Mouse (Mus musculus) erythroblast, embryonic 14.5 days (primary cell): Measurements from ENCODE around the gene Maml3. TPM values are rescaled to one million over a fixed set of nuclear protein-coding genes. Genes with fewer than 3 reads are reported as not detected.

Experiments used
- H3K27me3 ChIP-seq: 2 replicates; pipeline ENCODE4 v1.6.1; 2012; ENCODE audit warnings: inconsistent platforms; ENCODE audit not compliant: control insufficient read depth
- H3K36me3 ChIP-seq: 2 replicates; pipeline ENCODE4 v1.6.1; 2012; ENCODE audit warnings: mild to moderate bottlenecking, inconsistent platforms; ENCODE audit not compliant: control insufficient read depth
- H3K4me1 ChIP-seq: 2 replicates; pipeline ENCODE4 v1.6.1; 2012; ENCODE audit warnings: inconsistent platforms; ENCODE audit not compliant: control insufficient read depth
- H3K4me3 ChIP-seq: replicated peaks from 2 replicates; pipeline ENCODE3; 2012; ENCODE audit warnings: moderate library complexity, mild to moderate bottlenecking, inconsistent platforms
- H3K9me3 ChIP-seq: 2 replicates; pipeline ENCODE4 v1.6.1; 2012; ENCODE audit warnings: low read length, inconsistent platforms, mixed read lengths; ENCODE audit not compliant: control insufficient read depth
- GATA1 ChIP-seq: IDR thresholded peaks from 2 replicates; pipeline ENCODE4 v1.6.1; 2012; ENCODE audit warnings: low read length, inconsistent platforms, mixed read lengths
- TAL1 ChIP-seq: IDR thresholded peaks from 3 replicates; pipeline ENCODE4 v1.6.1; 2012; ENCODE audit warnings: low read length, inconsistent platforms, mixed read lengths
- polyA plus RNA-seq: library from polyadenylated mRNA; stranded (reverse); fragments of >175 nt; gene quantifications from 2 replicates; pipeline ENCODE4 v1.2.3, GENCODE M21; 2012

Maml3 gene
- polyA plus RNA-seq, 1 experiment: 0.04 TPM

GRCm38 (mm10) chr3:51686316-51686715, 418.6 kb downstream of the Maml3 start:
- no peak overlapping the region for H3K4me3 ChIP-seq
- no peaks in the 10 kb centered on the region for H3K27me3 ChIP-seq
- TF ChIP-seq GATA1 (no peak), TAL1 (no peak)
- H3K4me1 ChIP-seq: peaks cover 23% of the 10 kb centered on the region
- H3K9me3 ChIP-seq: 0 out of 2 replicates have a peak, but pooled peaks cover 3% of the 10 kb centered on the region
- H3K36me3 ChIP-seq: peaks cover 7% of the 10 kb centered on the region

- H3K4me1 ChIP-seq: peaks cover 23% of the 10 kb centered on the region
- H3K9me3 ChIP-seq: 0 out of 2 replicates have a peak, but pooled peaks cover 3% of the 10 kb centered on the region
- H3K27me3 ChIP-seq: no peaks in the 10 kb centered on the region
- H3K4me3 ChIP-seq: no peak overlapping the region
- peaks cover 7% of the 10 kb centered on the region for H3K36me3 ChIP-seq
- TF ChIP-seq TAL1: no peak
- no peak for TF ChIP-seq GATA1
Measured at GRCm38 (mm10) chr3:51685539-51685938, 419.3 kb downstream of the Maml3 start.

DNA sequence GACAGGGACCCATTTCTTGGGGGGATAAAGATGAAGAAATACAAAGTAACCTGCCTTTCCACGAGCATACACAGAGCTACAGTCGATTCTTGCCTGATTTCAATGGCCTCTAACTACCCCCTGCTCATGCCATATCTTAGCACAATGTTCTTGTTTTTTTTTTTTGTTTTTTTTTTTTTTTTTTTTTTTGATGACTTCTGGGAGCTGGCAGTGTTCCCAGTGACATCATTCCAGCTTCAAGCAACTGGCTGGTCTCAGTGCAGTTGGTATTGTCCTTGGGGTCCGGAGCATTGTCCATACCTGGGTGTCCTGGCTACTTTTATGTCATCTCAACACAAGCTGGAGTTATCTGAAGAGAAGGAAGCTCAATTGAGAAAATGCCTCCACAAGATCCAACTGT, 429.9 kb downstream of the Maml3 start:
- TF ChIP-seq TAL1 (no peak), GATA1 (no peak)

GRCm38 (mm10) chr3:51673408-51674086, 431.3 kb downstream of the Maml3 start:
- Histone ChIP-seq H3K4me1 (peaks cover 61% of the 10 kb centered on the region), H3K9me3 (no peaks in the 10 kb centered on the region), H3K4me3 (no peak overlapping the region), H3K27me3 (peaks cover 3% of the 10 kb centered on the region), H3K36me3 (peaks cover 6% of the 10 kb centered on the region; the same call in 1 of the 2 replicates)
- TF ChIP-seq GATA1 (no peak), TAL1 (no peak)

More for the DNA sequence above, 429.9 kb downstream of the Maml3 start:
- H3K9me3 ChIP-seq: no peaks in the 10 kb centered on the region
- no peak overlapping the region for H3K4me3 ChIP-seq
- peaks cover 48% of the 10 kb centered on the region for H3K4me1 ChIP-seq
- H3K36me3 ChIP-seq: peaks cover 6% of the 10 kb centered on the region; the same call in 1 of the 2 replicates
- H3K27me3 ChIP-seq: peaks cover 6% of the 10 kb centered on the region

- peaks cover 63% of the 10 kb centered on the region for H3K4me1 ChIP-seq
- peaks cover 6% of the 10 kb centered on the region; the same call in 1 of the 2 replicates for H3K36me3 ChIP-seq
- no peak for TF ChIP-seq TAL1
- peak; percentile 13; the same call in 1 of the 2 replicates for TF ChIP-seq GATA1
- H3K27me3 ChIP-seq: peaks cover 3% of the 10 kb centered on the region
- no peak overlapping the region for H3K4me3 ChIP-seq
- H3K9me3 ChIP-seq: no peaks in the 10 kb centered on the region
Measured at GRCm38 (mm10) chr3:51672631-51673030, 432.2 kb downstream of the Maml3 start.

DNA sequence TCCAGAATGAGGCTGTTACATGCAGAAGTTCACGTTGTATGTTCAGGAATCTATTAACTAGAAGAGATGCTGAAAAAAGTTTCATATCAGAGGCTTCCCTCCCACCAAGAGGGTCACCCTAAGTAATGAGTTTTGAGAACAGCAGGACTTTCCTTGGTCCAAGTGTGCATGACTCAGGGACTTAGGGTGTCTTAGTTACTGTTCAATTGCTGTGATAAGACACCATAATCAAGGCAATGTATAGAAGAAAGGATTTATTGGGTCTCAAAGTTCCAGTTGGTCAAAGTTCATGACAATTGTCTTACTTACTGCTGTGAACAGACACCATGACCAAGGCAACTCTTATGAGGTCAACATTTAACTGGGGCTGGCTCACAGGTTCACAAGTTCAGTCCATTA, 433.8 kb downstream of the Maml3 start:
- H3K9me3 ChIP-seq: no peaks in the 10 kb centered on the region
- H3K36me3 ChIP-seq: peaks cover 6% of the 10 kb centered on the region; the same call in 1 of the 2 replicates
- H3K4me3 ChIP-seq: no peak overlapping the region
- H3K4me1 ChIP-seq: peaks cover 63% of the 10 kb centered on the region
- no peaks in the 10 kb centered on the region; the same call in 1 of the 2 replicates for H3K27me3 ChIP-seq
- TF ChIP-seq TAL1: no peak
- TF ChIP-seq GATA1: no peak

GRCm38 (mm10) chr3:51670414-51671070, 434.3 kb downstream of the Maml3 start:
- Histone ChIP-seq H3K9me3 (no peaks in the 10 kb centered on the region), H3K4me1 (peaks cover 63% of the 10 kb centered on the region)

DNA sequence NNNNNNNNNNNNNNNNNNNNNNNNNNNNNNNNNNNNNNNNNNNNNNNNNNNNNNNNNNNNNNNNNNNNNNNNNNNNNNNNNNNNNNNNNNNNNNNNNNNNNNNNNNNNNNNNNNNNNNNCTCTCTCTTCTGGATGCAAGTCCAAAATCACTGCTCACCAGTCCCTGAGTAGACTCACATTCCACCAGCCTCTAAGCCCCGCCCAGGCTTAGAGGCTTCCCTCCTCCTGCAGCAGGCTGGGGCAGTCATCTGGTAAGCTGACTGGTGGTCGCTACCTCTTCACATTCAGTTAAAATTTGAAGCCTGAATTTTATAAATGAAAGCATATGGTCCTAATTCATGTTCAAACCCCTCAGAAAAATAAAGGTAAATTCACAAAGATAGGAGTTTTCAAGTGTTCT, 436.3 kb downstream of the Maml3 start:
- Histone ChIP-seq H3K9me3 (no peaks in the 10 kb centered on the region), H3K36me3 (peaks cover 6% of the 10 kb centered on the region; the same call in 1 of the 2 replicates), H3K27me3 (no peaks in the 10 kb centered on the region), H3K4me1 (peaks cover 52% of the 10 kb centered on the region), H3K4me3 (no peak overlapping the region)
- TF ChIP-seq TAL1 (no peak), GATA1 (no peak)

More at GRCm38 (mm10) chr3:51670414-51671070, 434.3 kb downstream of the Maml3 start:
- Histone ChIP-seq H3K36me3 (peaks cover 6% of the 10 kb centered on the region; the same call in 1 of the 2 replicates), H3K4me3 (peak overlapping the region; percentile 38), H3K27me3 (no peaks in the 10 kb centered on the region)
- TF ChIP-seq GATA1: no peak; the same call in 1 of the 2 replicates

DNA sequence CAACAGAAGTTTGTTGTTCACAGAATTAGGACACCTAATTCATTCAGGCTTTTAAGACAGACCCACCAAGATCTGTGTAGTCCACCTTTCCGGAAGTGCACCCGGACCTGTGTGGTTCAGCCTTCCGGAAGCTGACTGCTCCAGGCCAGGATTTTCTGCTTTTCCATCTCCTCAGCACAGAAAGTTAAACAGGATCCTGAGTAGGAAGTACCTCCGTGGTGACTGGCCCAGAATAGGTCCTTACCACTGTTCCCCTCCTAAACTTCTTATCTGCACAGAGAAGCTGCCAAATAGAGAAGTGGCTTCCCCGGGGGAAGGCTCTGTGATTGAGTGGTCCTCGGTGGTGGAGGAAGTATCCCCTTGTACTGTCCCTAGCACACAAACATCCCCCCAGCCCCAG, 442.3 kb downstream of the Maml3 start:
- Histone ChIP-seq H3K27me3 (no peaks in the 10 kb centered on the region), H3K4me3 (no peak overlapping the region), H3K36me3 (no peaks in the 10 kb centered on the region), H3K9me3 (no peaks in the 10 kb centered on the region), H3K4me1 (peaks cover 36% of the 10 kb centered on the region)
- TF ChIP-seq TAL1 (no peak), GATA1 (no peak)
